Mouse (Mus musculus): ENCODE results near the gene Olfr1239. TPM values are rescaled to one million over a fixed set of nuclear protein-coding genes. Genes with fewer than 3 reads are reported as not detected.

Olfr1239 gene
- polyA plus RNA-seq (2014; fragmentation: Illumina TruSeq; extraction: RNeasy Lipid Tissue Mini Kit (QIAGEN cat#74804); ENCODE audit: low read depth, low replicate concordance): not detected

GRCm38 (mm10) chr2:89420307-89420706 is at the start of gene Olfr1239:
TSS of gene Olfr1239 (minus strand) at chr2:89420407.

GRCm38 (mm10) chr2:89442900-89443299 is 22.7 kb upstream of the Olfr1239 start, which contains the start of gene Olfr1240:
TSS of gene Olfr1240 (minus strand) at chr2:89443000.

GRCm38 (mm10) chr2:89409576-89409975 is 10.6 kb downstream of the Olfr1239 start, which contains the start of gene Olfr1238:
TSS of gene Olfr1238 (minus strand) at chr2:89409676.

Other genes starting within 250 kb of the Olfr1239 start
- gene Olfr1225, start 245.7 kb downstream of the Olfr1239 start, polyA plus RNA-seq (2014; fragmentation: Illumina TruSeq; extraction: RNeasy Lipid Tissue Mini Kit (QIAGEN cat#74804); ENCODE audit: low read depth, low replicate concordance): not detected
- not detected for gene Olfr1226, start 220.4 kb downstream of the Olfr1239 start, polyA plus RNA-seq (2014; fragmentation: Illumina TruSeq; extraction: RNeasy Lipid Tissue Mini Kit (QIAGEN cat#74804); ENCODE audit: low read depth, low replicate concordance)
- gene Olfr1228, start 166.3 kb downstream of the Olfr1239 start, polyA plus RNA-seq (2014; fragmentation: Illumina TruSeq; extraction: RNeasy Lipid Tissue Mini Kit (QIAGEN cat#74804); ENCODE audit: low read depth, low replicate concordance): not detected
- gene Olfr1229, start 132.4 kb downstream of the Olfr1239 start, polyA plus RNA-seq (2014; fragmentation: Illumina TruSeq; extraction: RNeasy Lipid Tissue Mini Kit (QIAGEN cat#74804); ENCODE audit: low read depth, low replicate concordance): not detected
- gene Olfr1230, start 123.1 kb downstream of the Olfr1239 start, polyA plus RNA-seq (2014; fragmentation: Illumina TruSeq; extraction: RNeasy Lipid Tissue Mini Kit (QIAGEN cat#74804); ENCODE audit: low read depth, low replicate concordance): not detected
- gene Olfr1231, start 113.3 kb downstream of the Olfr1239 start, polyA plus RNA-seq (2014; fragmentation: Illumina TruSeq; extraction: RNeasy Lipid Tissue Mini Kit (QIAGEN cat#74804); ENCODE audit: low read depth, low replicate concordance): not detected
- gene Olfr1232, start 90.7 kb downstream of the Olfr1239 start, polyA plus RNA-seq (2014; fragmentation: Illumina TruSeq; extraction: RNeasy Lipid Tissue Mini Kit (QIAGEN cat#74804); ENCODE audit: low read depth, low replicate concordance): not detected
- gene Olfr1233, start 78.0 kb downstream of the Olfr1239 start, polyA plus RNA-seq (2014; fragmentation: Illumina TruSeq; extraction: RNeasy Lipid Tissue Mini Kit (QIAGEN cat#74804); ENCODE audit: low read depth, low replicate concordance): not detected
- not detected for gene Olfr1234, start 55.5 kb downstream of the Olfr1239 start, polyA plus RNA-seq (2014; fragmentation: Illumina TruSeq; extraction: RNeasy Lipid Tissue Mini Kit (QIAGEN cat#74804); ENCODE audit: low read depth, low replicate concordance)
- gene Olfr1238, start 10.7 kb downstream of the Olfr1239 start, polyA plus RNA-seq (2014; fragmentation: Illumina TruSeq; extraction: RNeasy Lipid Tissue Mini Kit (QIAGEN cat#74804); ENCODE audit: low read depth, low replicate concordance): not detected
- gene Olfr1240, start 22.6 kb upstream of the Olfr1239 start, polyA plus RNA-seq (2014; fragmentation: Illumina TruSeq; extraction: RNeasy Lipid Tissue Mini Kit (QIAGEN cat#74804); ENCODE audit: low read depth, low replicate concordance): not detected
- not detected for gene Olfr1241, start 66.7 kb upstream of the Olfr1239 start, polyA plus RNA-seq (2014; fragmentation: Illumina TruSeq; extraction: RNeasy Lipid Tissue Mini Kit (QIAGEN cat#74804); ENCODE audit: low read depth, low replicate concordance)
- not detected for gene Olfr1242, start 77.9 kb upstream of the Olfr1239 start, polyA plus RNA-seq (2014; fragmentation: Illumina TruSeq; extraction: RNeasy Lipid Tissue Mini Kit (QIAGEN cat#74804); ENCODE audit: low read depth, low replicate concordance)
- not detected for gene Olfr1243, start 111.1 kb upstream of the Olfr1239 start, polyA plus RNA-seq (2014; fragmentation: Illumina TruSeq; extraction: RNeasy Lipid Tissue Mini Kit (QIAGEN cat#74804); ENCODE audit: low read depth, low replicate concordance)
- gene Olfr1245, start 158.0 kb upstream of the Olfr1239 start, polyA plus RNA-seq (2014; fragmentation: Illumina TruSeq; extraction: RNeasy Lipid Tissue Mini Kit (QIAGEN cat#74804); ENCODE audit: low read depth, low replicate concordance): not detected
- not detected for gene Olfr1246, start 172.8 kb upstream of the Olfr1239 start, polyA plus RNA-seq (2014; fragmentation: Illumina TruSeq; extraction: RNeasy Lipid Tissue Mini Kit (QIAGEN cat#74804); ENCODE audit: low read depth, low replicate concordance)
- not detected for gene Olfr1247, start 193.7 kb upstream of the Olfr1239 start, polyA plus RNA-seq (2014; fragmentation: Illumina TruSeq; extraction: RNeasy Lipid Tissue Mini Kit (QIAGEN cat#74804); ENCODE audit: low read depth, low replicate concordance)
- not detected for gene Olfr1248, start 197.8 kb upstream of the Olfr1239 start, polyA plus RNA-seq (2014; fragmentation: Illumina TruSeq; extraction: RNeasy Lipid Tissue Mini Kit (QIAGEN cat#74804); ENCODE audit: low read depth, low replicate concordance)
- not detected for gene Olfr1249, start 214.6 kb upstream of the Olfr1239 start, polyA plus RNA-seq (2014; fragmentation: Illumina TruSeq; extraction: RNeasy Lipid Tissue Mini Kit (QIAGEN cat#74804); ENCODE audit: low read depth, low replicate concordance)
- gene Olfr1250, start 241.1 kb upstream of the Olfr1239 start, polyA plus RNA-seq (2014; fragmentation: Illumina TruSeq; extraction: RNeasy Lipid Tissue Mini Kit (QIAGEN cat#74804); ENCODE audit: low read depth, low replicate concordance): not detected